Mouse (Mus musculus) heart, adult 2 months (tissue): ENCODE measurements around the gene Lpcat2.

ENCODE experiments used
- CTCF ChIP-seq: fragments of 200-600 bp; IDR thresholded peaks from 2 replicates; pipeline ENCODE4 v1.8.1; 2022; ENCODE audit warnings: antibody characterized with exemption, mild to moderate bottlenecking, moderate library complexity
- EP300 ChIP-seq: fragments of 200-500 bp; IDR thresholded peaks from 2 replicates; pipeline ENCODE4 v1.6.1; 2011; ENCODE audit warnings: low read depth, low read length, control low read depth; ENCODE audit not compliant: insufficient read depth
- POLR2A ChIP-seq: fragments of 200-500 bp; IDR thresholded peaks from 2 replicates; pipeline ENCODE4 v1.6.1; 2011; ENCODE audit warnings: mild to moderate bottlenecking, low read depth, low read length, control low read depth; ENCODE audit not compliant: insufficient read depth

DNA sequence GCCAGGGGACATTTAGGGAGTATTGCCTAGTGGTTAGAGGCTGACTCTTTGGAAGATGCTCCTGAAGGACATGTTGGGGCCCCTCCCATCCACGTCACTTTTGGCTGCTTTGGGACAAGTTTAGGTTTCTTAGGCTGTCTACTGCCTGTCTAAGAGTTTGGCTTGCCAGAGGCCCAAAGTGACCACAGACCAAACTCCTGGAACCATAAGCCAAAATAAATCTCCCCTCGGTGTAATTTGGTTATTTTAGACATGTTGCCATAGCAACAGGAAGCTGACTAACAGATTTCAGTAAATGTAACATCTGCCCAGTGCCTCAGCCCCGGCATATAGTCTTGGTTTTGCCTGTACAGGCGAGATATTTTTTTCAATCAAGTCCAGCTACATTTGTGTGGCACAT lies 82.9 kb downstream of the Lpcat2 start:
- TF ChIP-seq CTCF (no peak), EP300 (no peak), POLR2A (no peak)
